8 mouse cellular contexts compared by ENCODE assay signal in genomic region chr15:99803186-99803644, GRCm38 (mm10). TPM values are rescaled to one million over a fixed set of nuclear protein-coding genes. Genes with fewer than 3 reads are reported as not detected.
DNase-seq lines count a peak whose midpoint lies in the region; ATAC-seq and TF ChIP-seq lines count a peak whose summit lies in the region.

No protein-coding gene starts in this region.

- no peaks in the 10 kb centered on the region for H3K36me3 ChIP-seq in hindbrain, embryonic 14.5 days (replicated peaks; ENCODE audit: control insufficient read depth, insufficient read depth)
- H3K36me3 ChIP-seq in hindbrain, embryonic 12.5 days = no peaks in the 10 kb centered on the region
- H3K36me3 ChIP-seq in heart, embryonic 11.5 days (ENCODE audit: control insufficient read depth, insufficient read depth, low read length) = peaks cover 14% of the 10 kb centered on the region
- peaks cover 63% of the 10 kb centered on the region for H3K36me3 ChIP-seq in limb, embryonic 13.5 days
- peaks cover 6% of the 10 kb centered on the region; the same call in 1 of the 2 replicates for H3K36me3 ChIP-seq in neural tube, embryonic 14.5 days (ENCODE audit: control insufficient read depth, insufficient read depth, low read length)

- no peak for DNase-seq in hindbrain, embryonic 14.5 days (ENCODE audit: low spot score)
- no peak for DNase-seq in frontal cortex, postnatal 14 days (ENCODE audit: low spot score in 2 of 2)
- DNase-seq in cerebellum, postnatal 14 days = no peak

- no peak overlapping the region for H3K4me2 ChIP-seq in hindbrain, embryonic 14.5 days (replicated peaks)
- no peak overlapping the region for H3K4me2 ChIP-seq in hindbrain, embryonic 12.5 days (replicated peaks)
- no peak overlapping the region; the same call in 1 of the 2 replicates for H3K4me2 ChIP-seq in heart, embryonic 11.5 days
- peak overlapping the region; percentile 25; the same call in 1 of the 2 replicates for H3K4me2 ChIP-seq in limb, embryonic 13.5 days (replicated peaks)
- H3K4me2 ChIP-seq in neural tube, embryonic 14.5 days (ENCODE audit: low read depth, low read length) = no peak overlapping the region

- TF ChIP-seq CTCF in bone marrow, adult 2 months (IDR thresholded peaks at IDR 0.05; ENCODE audit: control insufficient read depth, insufficient read depth, low read length) = no peak

- TF ChIP-seq POLR2A in bone marrow, adult 2 months (IDR thresholded peaks at IDR 0.05; ENCODE audit: borderline replicate concordance, control insufficient read depth, low read depth, low read length) = no peak

- no peaks in the 10 kb centered on the region for H3K27me3 ChIP-seq in hindbrain, embryonic 14.5 days (ENCODE audit: control insufficient read depth, insufficient read depth, low read length)
- H3K27me3 ChIP-seq in hindbrain, embryonic 12.5 days = no peaks in the 10 kb centered on the region
- no peaks in the 10 kb centered on the region for H3K27me3 ChIP-seq in heart, embryonic 11.5 days (ENCODE audit: control insufficient read depth, insufficient read depth, low read length)
- no peaks in the 10 kb centered on the region for H3K27me3 ChIP-seq in limb, embryonic 13.5 days
- no peaks in the 10 kb centered on the region for H3K27me3 ChIP-seq in neural tube, embryonic 14.5 days (ENCODE audit: control insufficient read depth, insufficient read depth, low read length)

- peak overlapping the region; percentile 60; the same call in 1 of the 2 replicates for H3K27ac ChIP-seq in hindbrain, embryonic 14.5 days
- H3K27ac ChIP-seq in hindbrain, embryonic 12.5 days = no peak overlapping the region
- peak overlapping the region; percentile 66; the same call in 1 of the 2 replicates for H3K27ac ChIP-seq in bone marrow, adult 2 months (ENCODE audit: control insufficient read depth, insufficient read depth, low read depth, low read length, poor library complexity)
- H3K27ac ChIP-seq in heart, embryonic 11.5 days (ENCODE audit: low read depth, low read length) = 0 out of 2 replicates have a peak overlapping the region, but pooled peaks have one; percentile 8
- peak overlapping the region; percentile 63 for H3K27ac ChIP-seq in limb, embryonic 13.5 days
- peak overlapping the region; percentile 39; the same call in 1 of the 2 replicates for H3K27ac ChIP-seq in neural tube, embryonic 14.5 days (ENCODE audit: low read depth, low read length)

- 33% methylated on average over 6 of the region's 6 CpGs for WGBS in hindbrain, embryonic 14.5 days
- WGBS in hindbrain, embryonic 12.5 days = 37% methylated on average over 6 of the region's 6 CpGs
- WGBS in bone marrow, adult 2 months = 0% methylated on average over 6 of the region's 6 CpGs
- WGBS in heart, embryonic 11.5 days (ENCODE audit: insufficient replicate concordance) = 8% methylated on average over 6 of the region's 6 CpGs
- WGBS in limb, embryonic 13.5 days = 10% methylated on average over 6 of the region's 6 CpGs
- WGBS in neural tube, embryonic 14.5 days = 30% methylated on average over 6 of the region's 6 CpGs

- 0 out of 2 replicates have a peak overlapping the region, but pooled peaks have one; percentile 8 for H3K9ac ChIP-seq in hindbrain, embryonic 14.5 days
- no peak overlapping the region for H3K9ac ChIP-seq in hindbrain, embryonic 12.5 days
- no peak overlapping the region for H3K9ac ChIP-seq in heart, embryonic 11.5 days (ENCODE audit: low read depth, low read length)
- no peak overlapping the region for H3K9ac ChIP-seq in limb, embryonic 13.5 days
- H3K9ac ChIP-seq in neural tube, embryonic 14.5 days (replicated peaks; ENCODE audit: low read depth, low read length) = no peak overlapping the region

- peaks cover 26% of the 10 kb centered on the region for H3K4me1 ChIP-seq in hindbrain, embryonic 14.5 days (replicated peaks; ENCODE audit: control insufficient read depth, insufficient read depth, low read length)
- peaks cover 27% of the 10 kb centered on the region for H3K4me1 ChIP-seq in hindbrain, embryonic 12.5 days
- no peaks in the 10 kb centered on the region; the same call in 1 of the 2 replicates for H3K4me1 ChIP-seq in bone marrow, adult 2 months (ENCODE audit: control insufficient read depth, insufficient read depth, low read length)
- peaks cover 20% of the 10 kb centered on the region for H3K4me1 ChIP-seq in heart, embryonic 11.5 days (ENCODE audit: control insufficient read depth, insufficient read depth, low read length)
- peaks cover 60% of the 10 kb centered on the region for H3K4me1 ChIP-seq in limb, embryonic 13.5 days
- H3K4me1 ChIP-seq in neural tube, embryonic 14.5 days (ENCODE audit: control insufficient read depth, insufficient read depth, low read length) = peaks cover 29% of the 10 kb centered on the region

- no peaks in the 10 kb centered on the region for H3K9me3 ChIP-seq in hindbrain, embryonic 14.5 days (ENCODE audit: control insufficient read depth, low read length)
- H3K9me3 ChIP-seq in hindbrain, embryonic 12.5 days (replicated peaks) = no peaks in the 10 kb centered on the region
- no peaks in the 10 kb centered on the region for H3K9me3 ChIP-seq in heart, embryonic 11.5 days (replicated peaks; ENCODE audit: control insufficient read depth, low read length)
- H3K9me3 ChIP-seq in limb, embryonic 13.5 days = no peaks in the 10 kb centered on the region
- H3K9me3 ChIP-seq in neural tube, embryonic 14.5 days (ENCODE audit: control insufficient read depth, low read length) = no peaks in the 10 kb centered on the region

- H3K4me3 ChIP-seq in hindbrain, embryonic 14.5 days (replicated peaks; ENCODE audit: low read length) = no peak overlapping the region
- no peak overlapping the region for H3K4me3 ChIP-seq in hindbrain, embryonic 12.5 days
- peak overlapping the region; percentile 35 for H3K4me3 ChIP-seq in bone marrow, adult 2 months (replicated peaks; ENCODE audit: control insufficient read depth, low read depth, low read length)
- no peak overlapping the region for H3K4me3 ChIP-seq in heart, embryonic 11.5 days (ENCODE audit: low read depth, low read length)
- H3K4me3 ChIP-seq in limb, embryonic 13.5 days = no peak overlapping the region
- H3K4me3 ChIP-seq in neural tube, embryonic 14.5 days (ENCODE audit: low read depth, low read length) = no peak overlapping the region

- no peak for ATAC-seq in hindbrain, embryonic 14.5 days (ENCODE audit: low FRiP score)
- ATAC-seq in hindbrain, embryonic 12.5 days (ENCODE audit: low FRiP score) = no peak
- ATAC-seq in heart, embryonic 11.5 days (replicated peaks; ENCODE audit: insufficient number of reproducible peaks, low FRiP score, low TSS enrichment) = peak; percentile 68; the same call in 1 of the 2 replicates
- peak; percentile 57 for ATAC-seq in limb, embryonic 13.5 days (ENCODE audit: low FRiP score, low read depth)
- no peak for ATAC-seq in neural tube, embryonic 14.5 days (ENCODE audit: low read depth)

RNA-seq across cellular contexts. Expression of gene Cers5, which starts 30.5 kb away (rescaled TPM):
- 78.5 and 89.3 TPM in 2 replicates for polyA plus RNA-seq in hindbrain, embryonic 14.5 days (2014; fragmentation: Nextera tagmentation; extraction: Ambion mirVana)
- polyA plus RNA-seq in hindbrain, embryonic 12.5 days (2016; fragmentation: Nextera tagmentation; extraction: Ambion mirVana) = 66.8 and 69.3 TPM in 2 replicates
- 10.8 and 33.1 TPM in 2 replicates for polyA plus RNA-seq in bone marrow, adult 2 months (2011; ENCODE audit: insufficient read depth, insufficient read length, low replicate concordance, missing spikeins)
- 52.7 and 56.1 TPM in 2 replicates for polyA plus RNA-seq in heart, embryonic 11.5 days (2014; fragmentation: Nextera tagmentation; extraction: Ambion mirVana)
- 80.6 and 85.0 TPM in 2 replicates for polyA plus RNA-seq in limb, embryonic 13.5 days (2015; fragmentation: Nextera tagmentation; extraction: Ambion mirVana)
- 82.5 and 83.3 TPM in 2 replicates for polyA plus RNA-seq in neural tube, embryonic 14.5 days (2014; fragmentation: Nextera tagmentation; extraction: Ambion mirVana)

Comparison
In these comparisons a context has a peak if more than half of its experiments do, and no peak if none do; other contexts are left out.
1. ATAC-seq: peak in heart, embryonic 11.5 days (single experiment) and limb, embryonic 13.5 days (single experiment); none in hindbrain, embryonic 14.5 days (single experiment), hindbrain, embryonic 12.5 days (single experiment) and neural tube, embryonic 14.5 days (single experiment).